Mouse (Mus musculus) limb, embryonic 12.5 days (tissue): ENCODE results near the gene Acoxl. TPM values are rescaled to one million over a fixed set of nuclear protein-coding genes. Genes with fewer than 3 reads are reported as not detected.
A peak's percentile ranks its signal among the peaks of the same experiment; 100 is the strongest.

Source experiments
- ATAC-seq: fragments of 200-750 bp; cut with Nextera tagmentation; 2 replicates; pipeline ENCODE4 v1.8.0; 2017; ENCODE audit warnings: low read depth, moderate TSS enrichment; ENCODE audit not compliant: insufficient number of reproducible peaks, insufficient read depth, low FRiP score, low TSS enrichment
- H3K27ac ChIP-seq: fragments of 300-500 bp; sonication (generic); 2 replicates; pipeline ENCODE4 v1.5.1; 2016; ENCODE audit warnings: mild to moderate bottlenecking, moderate library complexity
- H3K27me3 ChIP-seq: fragments of 300-500 bp; sonication (generic); 2 replicates; pipeline ENCODE4 v1.6.1; 2016; ENCODE audit warnings: mild to moderate bottlenecking, moderate library complexity
- H3K36me3 ChIP-seq: fragments of 300-500 bp; sonication (generic); 2 replicates; pipeline ENCODE4 v1.6.1; 2016; ENCODE audit warnings: mild to moderate bottlenecking, moderate library complexity
- H3K4me1 ChIP-seq: fragments of 300-500 bp; sonication (generic); replicated peaks from 2 replicates; pipeline ENCODE4 v1.6.1; 2016
- H3K4me2 ChIP-seq: fragments of 300-500 bp; sonication (generic); 2 replicates; pipeline ENCODE4 v1.6.1; 2016; ENCODE audit warnings: mild to moderate bottlenecking, moderate library complexity
- H3K4me3 ChIP-seq: fragments of 300-500 bp; sonication (generic); replicated peaks from 2 replicates; pipeline ENCODE4 v1.5.1; 2016; ENCODE audit warnings: mild to moderate bottlenecking
- H3K9ac ChIP-seq: fragments of 300-500 bp; sonication (generic); replicated peaks from 2 replicates; pipeline ENCODE4 v1.6.1; 2016; ENCODE audit warnings: mild to moderate bottlenecking, moderate library complexity
- H3K9me3 ChIP-seq: fragments of 300-500 bp; sonication (generic); 2 replicates; pipeline ENCODE4 v1.6.1; 2016; ENCODE audit warnings: mild to moderate bottlenecking, moderate library complexity
- WGBS: fragments of 180-500 bp; shearing (Covaris S2); methylation state at CpG from one replicate; pipeline ENCODE4 v1.1.7; 2016; 5-methylcytosine and 5-hydroxymethylcytosine counted together
- polyA plus RNA-seq: library from polyadenylated mRNA; unstranded; fragments of >200 nt; fragmentation: Nextera tagmentation; extraction: Ambion mirVana; gene quantifications from 2 replicates; pipeline ENCODE4 v1.2.1, GENCODE M21; 2016

Gene Acoxl
- polyA plus RNA-seq, 1 experiment from 2014 or later, result 0.16 TPM

GRCm38 (mm10) chr2:128133865-128134264 lies 295.2 kb downstream of the Acoxl start:
- Histone ChIP-seq H3K4me2 (no peak overlapping the region), H3K36me3 (peaks cover 66% of the 10 kb centered on the region), H3K9ac (no peak overlapping the region), H3K4me1 (peaks cover 55% of the 10 kb centered on the region), H3K9me3 (no peaks in the 10 kb centered on the region), H3K4me3 (no peak overlapping the region), H3K27me3 (no peaks in the 10 kb centered on the region), H3K27ac (no peak overlapping the region)
- ATAC-seq, result no peak

- no peak for ATAC-seq
- 77% methylated on average over 5 of the region's 5 CpGs for WGBS
- H3K9me3 ChIP-seq, result no peaks in the 10 kb centered on the region
- no peak overlapping the region for H3K27ac ChIP-seq
- H3K4me3 ChIP-seq, result no peak overlapping the region
- no peaks in the 10 kb centered on the region for H3K27me3 ChIP-seq
- H3K4me1 ChIP-seq, result peaks cover 55% of the 10 kb centered on the region
- H3K9ac ChIP-seq, result no peak overlapping the region
- H3K36me3 ChIP-seq, result peaks cover 66% of the 10 kb centered on the region
- no peak overlapping the region for H3K4me2 ChIP-seq
These were observed 295.8 kb downstream of the Acoxl start for GRCm38 (mm10) chr2:128134474-128134873.

GRCm38 (mm10) chr2:128134948-128135347 lies 296.3 kb downstream of the Acoxl start:
- no peak overlapping the region for H3K9ac ChIP-seq
- WGBS, result 67% methylated on average over 8 of the region's 8 CpGs
- H3K27me3 ChIP-seq, result no peaks in the 10 kb centered on the region

GRCm38 (mm10) chr2:128136769-128137433 lies 298.2 kb downstream of the Acoxl start:
- H3K9ac ChIP-seq, result no peak overlapping the region
- peaks cover 58% of the 10 kb centered on the region for H3K4me1 ChIP-seq
- no peaks in the 10 kb centered on the region for H3K27me3 ChIP-seq
- no peak overlapping the region for H3K4me3 ChIP-seq
- H3K27ac ChIP-seq, result no peak overlapping the region
- no peak overlapping the region for H3K4me2 ChIP-seq
- no peak for ATAC-seq
- WGBS, result 85% methylated on average over 16 of the region's 16 CpGs
- peaks cover 49% of the 10 kb centered on the region for H3K36me3 ChIP-seq
- no peaks in the 10 kb centered on the region for H3K9me3 ChIP-seq

More at GRCm38 (mm10) chr2:128134948-128135347, 296.3 kb downstream of the Acoxl start:
- no peak overlapping the region for H3K27ac ChIP-seq
- ATAC-seq, result no peak
- H3K36me3 ChIP-seq, result peaks cover 66% of the 10 kb centered on the region
- H3K4me1 ChIP-seq, result peaks cover 55% of the 10 kb centered on the region
- H3K4me2 ChIP-seq, result no peak overlapping the region
- H3K9me3 ChIP-seq, result no peaks in the 10 kb centered on the region
- H3K4me3 ChIP-seq, result no peak overlapping the region

- Histone ChIP-seq H3K4me3 (no peak overlapping the region), H3K4me2 (peak overlapping the region; percentile 13; the same call in 1 of the 2 replicates), H3K27me3 (no peaks in the 10 kb centered on the region), H3K27ac (peak overlapping the region; percentile 54), H3K9me3 (no peaks in the 10 kb centered on the region), H3K4me1 (peaks cover 58% of the 10 kb centered on the region), H3K9ac (no peak overlapping the region), H3K36me3 (peaks cover 53% of the 10 kb centered on the region)
- ATAC-seq, result no peak
- WGBS, result 55% methylated on average over 22 of the region's 22 CpGs
These were observed 299.0 kb downstream of the Acoxl start for GRCm38 (mm10) chr2:128137480-128138276.

GRCm38 (mm10) chr2:128138924-128139323 lies 300.2 kb downstream of the Acoxl start:
- peak overlapping the region; percentile 76 for H3K27ac ChIP-seq
- peaks cover 58% of the 10 kb centered on the region for H3K4me1 ChIP-seq
- ATAC-seq, result no peak
- H3K9ac ChIP-seq, result no peak overlapping the region
- peaks cover 48% of the 10 kb centered on the region for H3K36me3 ChIP-seq
- H3K4me2 ChIP-seq, result no peak overlapping the region
- H3K9me3 ChIP-seq, result no peaks in the 10 kb centered on the region
- 39% methylated on average over 8 of the region's 8 CpGs for WGBS
- H3K4me3 ChIP-seq, result no peak overlapping the region
- H3K27me3 ChIP-seq, result no peaks in the 10 kb centered on the region

GRCm38 (mm10) chr2:128139781-128140180 lies 301.1 kb downstream of the Acoxl start:
- H3K36me3 ChIP-seq, result peaks cover 46% of the 10 kb centered on the region

GRCm38 (mm10) chr2:128140183-128140582 lies 301.5 kb downstream of the Acoxl start:
- Histone ChIP-seq H3K4me1 (peaks cover 47% of the 10 kb centered on the region), H3K4me3 (no peak overlapping the region), H3K27me3 (no peaks in the 10 kb centered on the region), H3K36me3 (peaks cover 42% of the 10 kb centered on the region; the same call in 1 of the 2 replicates), H3K9ac (0 out of 2 replicates have a peak overlapping the region, but pooled peaks have one; percentile 38), H3K4me2 (no peak overlapping the region), H3K9me3 (no peaks in the 10 kb centered on the region), H3K27ac (no peak overlapping the region)
- 75% methylated on average over 3 of the region's 3 CpGs for WGBS
- ATAC-seq, result no peak

More at GRCm38 (mm10) chr2:128139781-128140180, 301.1 kb downstream of the Acoxl start:
- Histone ChIP-seq H3K27ac (peak overlapping the region; percentile 18; the same call in 1 of the 2 replicates), H3K9me3 (no peaks in the 10 kb centered on the region), H3K4me2 (no peak overlapping the region), H3K9ac (no peak overlapping the region), H3K4me3 (no peak overlapping the region), H3K4me1 (peaks cover 51% of the 10 kb centered on the region), H3K27me3 (no peaks in the 10 kb centered on the region)
- 71% methylated on average over 15 of the region's 15 CpGs for WGBS
- no peak for ATAC-seq

GRCm38 (mm10) chr2:128143992-128144391 lies 305.3 kb downstream of the Acoxl start:
- Histone ChIP-seq H3K9me3 (no peaks in the 10 kb centered on the region), H3K9ac (no peak overlapping the region), H3K4me1 (peaks cover 19% of the 10 kb centered on the region), H3K36me3 (peaks cover 53% of the 10 kb centered on the region), H3K4me3 (no peak overlapping the region), H3K27me3 (no peaks in the 10 kb centered on the region), H3K27ac (no peak overlapping the region), H3K4me2 (no peak overlapping the region)
- ATAC-seq, result no peak

- ATAC-seq, result no peak
- H3K9ac ChIP-seq, result no peak overlapping the region
- no peak overlapping the region for H3K4me3 ChIP-seq
- 74% methylated on average over 3 of the region's 3 CpGs for WGBS
- H3K27me3 ChIP-seq, result no peaks in the 10 kb centered on the region
- peaks cover 4% of the 10 kb centered on the region; the same call in 1 of the 2 replicates for H3K4me1 ChIP-seq
- no peaks in the 10 kb centered on the region for H3K9me3 ChIP-seq
- peaks cover 63% of the 10 kb centered on the region for H3K36me3 ChIP-seq
- no peak overlapping the region for H3K4me2 ChIP-seq
- no peak overlapping the region for H3K27ac ChIP-seq
These were observed 306.8 kb downstream of the Acoxl start for GRCm38 (mm10) chr2:128145433-128145832.

GRCm38 (mm10) chr2:128149596-128149995 lies 310.9 kb downstream of the Acoxl start:
- no peak overlapping the region for H3K4me3 ChIP-seq
- no peaks in the 10 kb centered on the region for H3K9me3 ChIP-seq
- H3K4me1 ChIP-seq, result peaks cover 11% of the 10 kb centered on the region; the same call in 1 of the 2 replicates
- no peak for ATAC-seq
- no peak overlapping the region for H3K4me2 ChIP-seq
- WGBS, result 76% methylated on average over 5 of the region's 5 CpGs
- H3K27me3 ChIP-seq, result no peaks in the 10 kb centered on the region
- peaks cover 64% of the 10 kb centered on the region for H3K36me3 ChIP-seq
- no peak overlapping the region for H3K27ac ChIP-seq
- H3K9ac ChIP-seq, result no peak overlapping the region
